Mouse (Mus musculus): Measurements from ENCODE around the gene Gm4131.

- TF ChIP-seq MAFK (IDR thresholded peaks at IDR 0.05; ENCODE audit: insufficient read depth, low read depth, low read length) (no peak), CHD2 (IDR thresholded peaks at IDR 0.05; ENCODE audit: low read depth, low read length) (no peak)
Measured at GRCm38 (mm10) chr14:62581768-62582167, 15.0 kb upstream of the Gm4131 start.

Measured in ES-E14 (cell line).